Mouse (Mus musculus) mouse embryonic stem cell (cell line): Measurements from ENCODE around the gene Kbtbd7.
"Not testable (repeated sequence)": the region's sequence is repeated elsewhere in the genome, so short reads cannot be mapped to it uniquely, and the experiment has no call there.

Experiments used
- in situ Hi-C, 2 experiments: fragments of 300-500 bp; cut with MboI; formaldehyde crosslinking; loops; 1 replicate in 1 of 2; 3 replicates in 1 of 2; pipeline ENCODE4 v1.14.3; 2019 to 2020; ENCODE audit warnings: low sequenced_read_pairs in 2 of 2, low pct_unique_long_range_greater_than_20kb in 1 of 2, mixed read lengths in 1 of 2; ENCODE audit not compliant: unreplicated experiment in 1 of 2

Kbtbd7 gene

DNA sequence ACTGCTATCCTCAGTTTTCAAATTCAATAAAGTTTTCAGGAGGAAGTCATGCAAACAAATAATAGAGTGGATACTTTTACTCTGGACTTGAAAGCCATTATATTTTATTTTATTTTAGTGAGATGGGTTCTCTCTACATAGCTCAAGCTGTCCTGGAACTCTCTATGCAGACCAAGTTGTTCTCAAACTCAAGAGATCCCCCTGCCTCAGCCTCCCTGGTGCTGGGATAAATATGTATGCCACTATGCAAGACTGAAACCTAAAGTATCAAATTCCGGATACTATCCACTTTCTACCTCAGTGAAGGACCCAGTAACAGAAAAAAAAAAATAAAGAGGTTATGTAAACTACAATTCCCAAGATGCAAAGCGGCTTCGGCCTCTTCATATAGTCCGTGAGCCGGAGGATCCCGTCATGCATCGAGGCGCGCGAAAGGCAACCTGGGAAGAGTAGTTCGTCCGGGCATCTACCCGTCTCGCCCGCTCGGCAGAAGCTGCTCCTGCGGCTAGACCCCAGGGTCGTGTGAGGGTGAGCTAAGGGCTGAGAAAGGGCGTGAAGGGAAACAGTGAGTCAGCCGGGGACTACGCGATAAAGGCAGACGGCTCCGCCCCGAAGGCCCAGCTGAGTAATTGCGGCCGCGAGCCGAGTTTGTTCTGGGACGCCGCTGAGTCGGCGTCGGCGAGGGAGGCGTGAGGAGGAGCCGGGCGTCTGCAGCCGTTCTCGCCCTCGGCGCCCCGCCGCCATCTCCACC is at the start of gene Kbtbd7:
TSS of gene Kbtbd7 (plus strand) at position 533 of the 751 bp plus-strand sequence.
- in situ Hi-C loops = no loop called here

DNA sequence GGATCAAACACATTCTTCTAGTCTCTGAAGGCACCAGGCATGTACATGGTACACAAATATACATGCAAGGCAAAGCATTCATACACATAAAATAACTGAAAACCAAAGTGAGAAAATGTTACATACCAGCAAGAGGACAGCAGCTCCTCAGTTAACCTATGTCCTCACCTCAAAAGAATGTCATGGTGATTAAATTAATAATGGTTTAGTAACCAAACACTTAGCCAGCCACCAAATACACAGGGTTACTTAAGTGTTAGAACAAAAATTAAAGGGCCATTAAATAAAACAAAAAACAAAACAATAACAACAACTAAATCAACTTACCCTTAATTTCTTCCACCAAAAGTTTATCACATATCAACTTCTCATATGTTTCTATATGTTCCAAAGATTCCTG is 49.3 kb upstream of the Kbtbd7 start:
- in situ Hi-C loops = loop anchor here in 1 of 2 experiments (25.0 kb wide), 1 partner anchor 235 kb away; no protein-coding TSS in a partner anchor

DNA sequence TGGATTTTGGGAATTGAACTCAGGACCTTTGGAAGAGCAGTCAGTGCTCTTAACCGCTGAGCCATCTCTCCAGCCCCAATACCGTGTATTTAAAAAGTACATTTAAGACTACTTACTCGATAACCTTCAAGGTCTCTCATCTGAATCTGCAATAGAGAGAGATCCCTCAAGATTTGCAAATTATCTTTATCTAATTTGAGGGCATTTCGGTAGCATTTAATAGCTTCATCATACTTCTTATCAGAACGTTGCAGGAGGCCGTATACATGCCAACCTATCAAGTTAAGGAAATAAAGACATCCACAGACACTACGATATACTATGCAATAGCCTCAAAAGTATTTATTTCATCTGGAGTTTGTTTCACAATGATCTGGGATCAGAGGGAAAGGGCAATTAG is 43.2 kb upstream of the Kbtbd7 start:
- in situ Hi-C loops = loop anchor here in 1 of 2 experiments (25.0 kb wide), 1 partner anchor 229 kb away; no protein-coding TSS in a partner anchor

DNA sequence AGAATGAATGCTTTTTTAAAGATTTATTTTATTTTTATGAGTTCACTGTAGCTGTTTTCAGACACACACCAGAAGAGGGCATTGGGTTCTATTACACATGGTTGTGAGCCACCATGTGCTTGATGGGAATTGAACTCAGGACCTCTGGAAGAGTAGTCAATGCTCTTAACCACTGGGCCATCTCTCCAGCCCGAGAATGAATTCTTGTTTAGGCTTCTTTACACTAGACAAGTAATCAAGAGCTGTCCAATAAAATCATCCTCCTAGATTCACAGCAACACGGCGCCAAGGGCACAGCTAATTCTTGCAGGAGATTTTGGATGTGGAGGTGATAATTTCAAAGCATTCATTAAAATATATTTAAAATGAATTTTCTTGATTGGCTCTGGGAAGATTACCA is 38.0 kb upstream of the Kbtbd7 start:
- in situ Hi-C loops = loop anchor here in 1 of 2 experiments (25.0 kb wide), 1 partner anchor 224 kb away; no protein-coding TSS in a partner anchor

DNA sequence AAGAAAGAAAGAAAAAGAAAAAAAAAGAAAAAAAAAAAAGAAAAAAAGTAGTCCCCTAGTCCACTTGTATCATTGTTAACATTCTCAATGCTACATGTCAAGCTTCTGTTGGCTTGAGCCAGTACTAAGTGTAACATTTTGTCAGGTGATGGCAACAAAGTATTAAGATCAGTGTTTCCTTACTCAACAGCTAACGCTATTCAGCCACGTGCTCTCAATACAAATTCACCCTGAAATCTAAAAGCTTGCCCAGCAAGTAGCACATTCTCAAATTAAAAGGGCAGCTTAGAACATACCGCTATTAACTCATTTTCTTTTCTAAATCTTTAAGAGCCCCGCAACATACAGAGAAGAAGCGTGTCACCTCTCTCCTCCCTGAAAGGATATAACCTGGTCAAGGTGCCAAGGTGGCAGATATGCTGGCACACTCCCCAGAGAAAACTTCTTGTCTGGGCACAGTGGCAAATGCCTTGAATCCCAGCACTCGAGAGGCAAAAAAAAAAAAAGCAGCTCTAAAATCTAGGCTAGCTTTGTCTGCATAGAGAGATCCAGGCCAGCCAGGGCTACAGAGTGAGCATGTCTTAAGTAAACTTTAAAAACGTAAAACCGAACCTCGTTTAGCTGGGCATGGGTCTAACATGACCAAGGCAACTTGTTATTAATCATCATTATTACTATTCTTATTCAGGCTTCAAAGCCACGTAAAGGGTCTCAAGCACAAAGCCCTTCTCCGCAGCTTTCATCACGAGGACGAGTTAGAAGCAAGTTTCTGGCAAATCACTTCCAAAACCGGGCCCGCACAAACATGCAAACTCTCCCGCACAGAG is 36.7 kb upstream of the Kbtbd7 start:
- in situ Hi-C loops = loop anchor here (10.0 to 25.0 kb wide), 2 partner anchors 75 to 223 kb away; no protein-coding TSS in a partner anchor

DNA sequence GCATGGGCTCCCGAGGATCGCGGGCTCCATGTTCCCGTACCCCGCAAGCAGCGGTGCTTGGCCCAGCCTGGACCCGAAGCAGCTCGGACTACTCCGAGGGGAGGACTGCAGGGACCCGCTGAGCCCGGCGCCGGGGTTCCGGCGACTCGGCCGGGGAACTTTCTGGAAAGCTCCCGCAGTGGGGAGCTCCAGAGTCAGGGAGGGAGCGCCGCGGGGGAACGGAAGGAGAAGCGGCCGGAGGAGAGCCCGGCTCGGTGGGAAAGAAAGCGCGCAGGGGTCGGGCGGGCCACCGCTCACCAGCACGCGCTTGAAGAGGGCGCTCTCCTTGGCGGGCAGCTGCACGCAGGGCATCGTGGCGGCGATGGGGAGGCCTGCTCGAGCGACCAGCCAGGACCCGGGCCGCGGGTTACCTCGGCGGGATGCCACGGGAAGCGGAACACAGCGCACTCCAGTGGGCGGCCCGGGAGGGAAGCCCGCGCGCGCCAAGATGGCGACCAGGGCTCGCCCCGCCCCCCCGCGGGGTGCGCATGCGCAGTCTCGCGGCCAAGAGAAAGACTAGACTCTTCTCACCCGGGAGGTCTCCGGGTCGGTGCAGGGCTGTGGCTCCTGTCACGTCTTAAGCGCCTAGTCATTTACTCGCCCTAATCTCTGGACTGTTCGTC is 35.9 kb upstream of the Kbtbd7 start, which contains the start of gene Naa16:
TSS of gene Naa16 (minus strand) at position 514 of the 662 bp plus-strand sequence.
- in situ Hi-C loops = loop anchor here (10.0 to 25.0 kb wide), 2 partner anchors 74 to 222 kb away; no protein-coding TSS in a partner anchor

DNA sequence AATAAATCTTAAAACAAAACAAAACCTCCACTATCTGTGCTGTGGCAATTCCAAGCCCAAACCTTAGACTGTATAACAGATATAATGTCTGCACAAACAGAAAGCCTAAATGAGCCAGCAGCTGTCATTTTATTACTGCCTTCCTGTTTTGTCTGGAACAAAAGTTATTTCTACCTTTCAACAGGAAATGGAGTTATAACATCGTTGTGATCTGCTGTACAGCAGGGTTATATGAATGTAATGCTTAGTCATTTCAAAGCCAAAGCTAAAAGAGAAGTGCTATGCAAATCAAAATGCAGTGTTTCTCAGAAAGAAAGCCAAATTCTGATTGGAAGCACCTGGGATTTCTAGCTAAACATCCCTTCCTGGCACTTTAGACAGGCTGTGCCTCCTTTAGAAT is 33.0 kb upstream of the Kbtbd7 start:
- in situ Hi-C loops = loop anchor here (10.0 to 25.0 kb wide), 2 partner anchors 72 to 219 kb away; no protein-coding TSS in a partner anchor

DNA sequence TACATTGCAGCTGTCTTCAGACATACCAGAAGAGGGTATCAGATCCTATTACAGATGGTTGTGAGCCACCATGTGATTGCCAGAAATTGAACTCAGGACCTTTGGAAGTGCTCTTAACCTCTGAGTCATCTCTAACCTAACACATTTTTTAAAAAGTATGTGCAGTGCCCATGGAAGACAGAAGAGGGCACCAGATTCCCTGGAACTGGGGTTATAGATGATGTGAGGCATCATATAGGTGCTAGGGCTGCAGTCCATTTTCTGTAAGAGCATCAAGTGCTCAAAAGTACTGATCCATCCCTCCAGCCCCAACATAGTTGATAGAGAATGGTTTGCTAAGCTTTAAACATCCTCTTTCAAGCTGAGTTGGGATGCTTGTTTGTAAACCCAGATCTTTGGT is 31.7 kb upstream of the Kbtbd7 start:
- in situ Hi-C loops = loop anchor here (10.0 to 25.0 kb wide), 2 partner anchors 70 to 218 kb away; no protein-coding TSS in a partner anchor

DNA sequence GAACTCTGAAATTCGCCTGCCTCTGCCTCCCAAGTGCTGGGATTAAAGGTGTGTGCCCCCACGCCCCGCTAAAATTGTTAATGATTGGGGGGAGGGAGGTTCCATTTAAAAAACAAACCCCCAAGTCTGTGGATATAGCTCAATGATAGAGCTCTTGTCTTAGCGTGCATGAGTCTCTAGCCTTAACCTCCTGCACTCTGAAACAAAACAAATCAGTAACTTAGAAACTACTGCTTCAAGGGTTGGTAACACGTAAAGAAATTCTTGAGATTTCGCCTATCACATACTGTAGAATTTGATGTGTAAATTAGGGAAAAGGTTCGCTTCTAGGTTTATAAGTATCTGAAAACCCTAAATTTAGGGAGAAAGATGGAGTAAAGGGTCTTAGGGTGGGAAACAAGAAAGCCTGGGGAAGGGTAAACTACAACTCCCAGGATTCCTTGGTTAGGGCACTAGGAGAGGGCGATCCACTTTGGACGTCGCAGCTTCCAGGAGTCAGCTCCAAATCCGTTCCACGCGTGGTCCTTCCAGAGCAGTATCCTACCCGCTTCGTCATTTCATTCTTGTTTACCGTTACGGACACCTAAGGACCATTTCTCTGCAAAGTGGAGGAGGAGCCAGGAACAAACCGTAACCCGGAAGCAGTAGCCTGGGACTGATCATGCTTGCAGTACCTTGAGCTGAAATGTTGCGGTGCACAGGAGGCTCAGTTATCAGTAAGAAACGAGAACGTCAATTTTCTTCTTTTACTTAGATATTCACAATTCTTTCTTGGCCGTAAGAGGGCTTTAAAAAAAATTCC is 28.8 kb upstream of the Kbtbd7 start, which contains the start of gene Mtrf1:
TSS of gene Mtrf1 (plus strand) at position 452 of the 802 bp plus-strand sequence.
- in situ Hi-C loops = loop anchor here (5.0 to 25.0 kb wide), 3 partner anchors 65 to 215 kb away; no protein-coding TSS in a partner anchor

DNA sequence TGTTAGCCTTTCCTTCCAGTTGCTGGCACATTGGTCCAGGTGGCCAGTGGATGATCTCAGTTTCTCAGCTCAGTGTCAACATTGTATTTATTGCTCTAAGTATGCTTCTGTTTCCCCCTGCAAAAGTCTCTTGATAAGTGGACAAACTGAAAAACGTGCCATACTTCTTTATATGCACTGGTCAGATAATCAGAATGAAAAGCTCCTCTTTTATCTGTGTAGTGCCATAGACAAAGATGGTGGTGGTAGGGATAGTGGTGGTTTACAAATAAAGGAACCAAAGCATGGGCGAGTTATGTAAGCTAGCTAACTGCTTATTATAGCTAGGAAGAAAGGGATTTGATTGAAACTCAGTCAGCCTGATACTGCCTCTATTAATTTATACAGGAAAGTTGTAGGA is 18.7 kb upstream of the Kbtbd7 start:
- in situ Hi-C loops = no loop called here

DNA sequence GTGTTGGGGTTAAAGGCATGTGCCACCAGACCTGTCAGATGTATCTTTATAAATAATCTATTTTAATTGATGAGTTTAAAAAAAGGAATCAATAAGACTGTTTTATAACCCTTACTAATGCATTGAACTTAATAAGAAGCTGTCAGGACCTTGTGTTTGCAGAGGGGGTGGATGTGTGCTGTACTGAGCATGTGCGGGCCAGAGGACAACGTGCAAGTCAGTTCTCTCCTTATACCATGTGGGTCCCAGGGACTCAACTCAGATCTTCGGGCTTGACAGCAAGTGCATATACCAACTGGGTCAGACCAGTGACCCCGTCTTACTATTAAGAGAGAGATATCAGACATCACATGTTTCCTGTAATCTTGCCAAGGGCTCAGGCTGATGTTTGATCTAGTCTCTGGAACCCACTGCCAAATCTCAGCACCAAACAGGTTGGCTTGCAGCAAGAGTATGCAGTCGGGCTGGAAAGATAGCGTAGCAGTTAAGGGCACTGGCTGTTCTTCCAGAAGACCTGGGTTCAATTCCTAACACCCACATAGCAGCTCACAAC is 17.0 kb upstream of the Kbtbd7 start:
- in situ Hi-C loops = no loop called here

DNA sequence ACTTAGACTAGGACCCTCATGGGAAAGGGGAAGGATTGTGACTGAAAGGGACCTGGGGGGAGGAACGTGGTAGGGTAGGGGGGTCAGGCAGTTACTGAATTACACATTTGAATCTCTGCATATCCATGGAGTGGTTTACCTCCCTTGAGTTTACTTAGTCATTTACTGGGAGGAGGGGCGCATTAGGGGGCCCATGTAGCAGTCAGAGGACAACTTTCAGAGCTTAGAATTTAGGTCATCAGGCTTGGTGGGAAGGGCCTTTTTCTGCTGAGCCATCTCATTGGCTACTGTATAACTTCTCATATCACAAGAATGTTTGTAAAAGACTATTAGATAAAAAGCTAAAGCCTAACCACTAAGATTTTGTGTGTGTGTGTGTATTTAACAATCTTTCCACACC is 15.6 kb upstream of the Kbtbd7 start:
- in situ Hi-C loops = no loop called here

DNA sequence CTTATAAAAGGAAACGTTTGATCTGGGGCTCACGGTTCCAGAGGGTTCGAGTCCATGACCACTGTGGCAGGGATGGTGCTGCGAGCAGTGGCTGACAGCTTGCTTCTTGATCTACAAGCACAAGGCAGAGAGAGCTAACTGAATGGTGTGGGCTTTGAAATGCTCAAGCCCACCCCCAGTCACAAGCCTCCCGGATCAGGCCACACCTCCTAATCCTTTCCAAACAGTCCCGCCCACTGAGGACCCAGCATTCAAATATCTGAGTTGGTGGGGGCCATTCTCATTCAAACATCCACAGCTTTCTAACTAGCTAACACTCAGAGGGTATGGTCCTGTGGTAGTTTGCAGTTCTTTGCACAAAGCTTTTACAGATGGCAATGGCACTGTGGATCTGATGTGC is 13.2 kb upstream of the Kbtbd7 start:
- in situ Hi-C loops = no loop called here

DNA sequence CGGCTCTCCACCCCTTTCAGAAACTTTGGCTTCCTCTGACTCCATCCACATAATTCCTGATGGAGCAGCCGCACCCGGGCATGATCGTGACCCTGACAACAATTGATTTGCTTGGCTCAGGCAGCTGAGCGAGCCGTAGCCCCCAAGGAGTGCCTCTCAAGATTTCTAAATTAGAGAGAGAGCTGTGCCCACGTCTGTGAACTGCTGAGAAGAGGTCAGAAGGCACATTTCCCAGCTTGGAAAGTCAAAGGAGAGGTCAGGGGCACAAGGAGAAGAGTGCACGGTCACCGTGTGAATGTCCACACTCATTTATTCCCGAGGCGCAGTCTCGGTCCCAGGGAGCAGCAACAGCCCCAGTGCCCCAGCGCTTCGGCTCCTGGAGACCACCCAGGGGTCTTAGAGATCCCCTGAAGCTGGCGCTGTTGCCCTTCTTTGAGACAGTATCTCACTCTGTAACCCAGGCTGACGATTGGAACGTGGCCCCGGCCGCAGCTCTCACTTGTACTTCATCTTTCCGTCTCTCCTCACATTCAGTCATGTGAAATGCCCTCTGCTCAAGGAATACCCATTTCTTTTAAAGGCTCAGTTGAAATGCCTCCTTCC is 6.1 kb upstream of the Kbtbd7 start:
- in situ Hi-C loops = no loop called here

DNA sequence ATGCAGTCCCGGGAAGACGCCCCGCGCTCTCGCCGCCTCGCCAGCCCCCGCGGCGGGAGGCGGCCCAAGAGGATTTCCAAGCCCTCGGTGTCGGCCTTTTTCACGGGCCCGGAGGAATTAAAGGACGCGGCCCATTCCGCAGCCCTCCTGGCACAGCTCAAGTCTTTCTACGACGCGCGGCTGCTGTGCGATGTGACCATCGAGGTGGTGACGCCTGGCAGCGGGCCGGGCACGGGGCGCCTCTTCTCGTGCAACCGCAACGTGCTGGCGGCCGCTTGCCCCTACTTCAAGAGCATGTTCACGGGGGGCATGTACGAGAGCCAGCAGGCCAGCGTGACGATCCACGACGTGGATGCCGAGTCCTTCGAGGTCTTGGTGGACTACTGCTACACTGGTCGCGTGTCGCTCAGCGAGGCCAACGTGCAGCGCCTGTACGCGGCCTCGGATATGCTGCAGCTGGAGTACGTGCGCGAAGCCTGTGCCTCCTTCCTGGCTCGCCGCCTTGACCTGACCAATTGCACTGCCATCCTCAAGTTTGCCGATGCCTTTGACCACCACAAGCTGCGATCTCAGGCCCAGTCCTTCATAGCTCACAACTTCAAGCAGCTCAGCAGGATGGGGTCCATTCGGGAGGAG is 537 bp downstream of the Kbtbd7 start:
- in situ Hi-C loops = not testable (repeated sequence)

DNA sequence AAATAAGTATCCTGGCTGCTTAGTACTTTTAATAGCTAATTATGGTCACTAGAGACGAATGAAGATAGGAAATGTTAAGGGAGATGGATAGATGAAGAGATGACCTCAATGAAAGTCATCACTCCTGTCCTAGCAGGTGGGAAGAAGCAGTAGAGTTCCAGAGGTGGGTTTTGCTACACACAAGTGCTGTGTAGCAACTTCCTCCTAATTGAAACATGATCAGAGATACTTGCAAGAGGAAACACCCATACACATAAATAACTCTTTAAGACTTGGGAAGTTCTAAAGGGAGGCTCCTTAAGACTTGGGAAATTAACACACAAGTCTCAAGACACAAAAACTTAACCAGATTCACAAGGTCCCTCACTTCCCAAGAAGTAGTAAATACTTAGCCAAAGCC is 7.8 kb downstream of the Kbtbd7 start:
- in situ Hi-C loops = no loop called here

DNA sequence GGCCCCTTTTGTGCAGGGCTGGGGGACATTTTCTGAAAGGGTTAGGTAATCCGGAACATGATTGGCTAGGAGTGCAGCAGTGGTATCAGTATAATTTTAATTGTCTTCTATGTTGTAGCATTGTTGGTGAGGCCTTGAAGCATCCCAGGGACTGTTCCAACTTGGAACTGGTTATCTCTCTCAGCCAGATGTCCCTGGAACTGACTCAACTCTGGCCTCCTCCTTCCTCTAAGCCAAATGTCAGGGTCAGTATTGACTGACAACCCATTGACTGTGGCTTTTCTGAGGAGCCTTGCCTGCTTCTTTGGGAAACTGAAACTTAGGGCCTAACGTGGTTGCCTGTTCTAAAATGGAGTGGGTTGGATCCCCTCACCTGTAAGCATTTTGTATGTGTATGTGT is 14.3 kb downstream of the Kbtbd7 start:
- in situ Hi-C loops = no loop called here
